Mouse (Mus musculus) kidney, postnatal 10 days (tissue): ENCODE data around the gene Hint1.
A peak's percentile ranks its signal among the peaks of the same experiment; 100 is the strongest.
"Not testable (repeated sequence)": the region's sequence is repeated elsewhere in the genome, so short reads cannot be mapped to it uniquely, and the experiment has no call there.

ENCODE experiments used
- DNase-seq: peaks from one replicate; pipeline ENCODE4 v3.0.0; 2021; ENCODE audit warnings: mixed read lengths

Gene Hint1

DNA sequence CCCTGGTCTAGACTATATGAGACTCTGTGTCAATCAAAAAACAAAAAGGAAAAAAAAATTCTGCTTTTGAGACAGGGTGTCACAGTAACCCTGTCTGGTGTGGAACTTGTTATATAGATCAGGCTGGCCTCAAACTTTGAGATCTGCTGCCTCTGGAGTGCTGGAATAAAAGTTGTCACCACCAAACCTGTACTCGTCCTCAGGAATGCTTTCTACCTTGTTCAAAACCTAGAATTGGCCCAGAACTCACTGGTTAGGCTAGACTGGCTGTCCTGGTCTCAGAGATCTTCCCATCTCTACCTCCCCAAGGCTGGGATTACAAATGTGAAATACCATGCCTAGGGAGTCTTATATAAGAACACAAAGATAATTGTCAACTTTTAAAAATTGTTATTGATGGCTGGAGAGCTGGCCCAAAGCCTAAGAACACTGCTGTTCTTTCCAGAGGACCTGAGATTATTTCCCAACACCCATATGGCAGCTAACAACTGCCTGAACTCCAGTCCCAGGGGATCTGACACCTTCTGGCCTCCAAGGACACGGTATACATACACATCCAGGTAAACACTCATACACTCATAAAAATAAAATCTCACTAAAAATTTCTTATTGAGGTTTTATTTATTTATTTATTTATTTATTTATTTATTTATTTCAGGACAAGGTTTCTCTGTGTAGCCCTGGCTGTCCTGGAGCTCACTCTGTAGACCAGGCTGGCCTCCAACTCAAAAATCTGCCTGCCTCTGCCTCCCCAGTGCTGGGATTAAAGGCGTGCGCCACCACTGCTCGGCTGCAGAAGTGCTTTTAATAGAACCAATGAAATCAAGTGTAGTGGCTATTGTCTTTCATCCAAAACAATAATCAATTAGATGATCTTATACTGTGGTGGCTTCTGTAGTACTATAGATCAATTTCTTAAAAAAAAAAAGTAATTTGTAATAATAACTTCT, 4.4 kb upstream of the Hint1 start:
- no peak for DNase-seq

DNA sequence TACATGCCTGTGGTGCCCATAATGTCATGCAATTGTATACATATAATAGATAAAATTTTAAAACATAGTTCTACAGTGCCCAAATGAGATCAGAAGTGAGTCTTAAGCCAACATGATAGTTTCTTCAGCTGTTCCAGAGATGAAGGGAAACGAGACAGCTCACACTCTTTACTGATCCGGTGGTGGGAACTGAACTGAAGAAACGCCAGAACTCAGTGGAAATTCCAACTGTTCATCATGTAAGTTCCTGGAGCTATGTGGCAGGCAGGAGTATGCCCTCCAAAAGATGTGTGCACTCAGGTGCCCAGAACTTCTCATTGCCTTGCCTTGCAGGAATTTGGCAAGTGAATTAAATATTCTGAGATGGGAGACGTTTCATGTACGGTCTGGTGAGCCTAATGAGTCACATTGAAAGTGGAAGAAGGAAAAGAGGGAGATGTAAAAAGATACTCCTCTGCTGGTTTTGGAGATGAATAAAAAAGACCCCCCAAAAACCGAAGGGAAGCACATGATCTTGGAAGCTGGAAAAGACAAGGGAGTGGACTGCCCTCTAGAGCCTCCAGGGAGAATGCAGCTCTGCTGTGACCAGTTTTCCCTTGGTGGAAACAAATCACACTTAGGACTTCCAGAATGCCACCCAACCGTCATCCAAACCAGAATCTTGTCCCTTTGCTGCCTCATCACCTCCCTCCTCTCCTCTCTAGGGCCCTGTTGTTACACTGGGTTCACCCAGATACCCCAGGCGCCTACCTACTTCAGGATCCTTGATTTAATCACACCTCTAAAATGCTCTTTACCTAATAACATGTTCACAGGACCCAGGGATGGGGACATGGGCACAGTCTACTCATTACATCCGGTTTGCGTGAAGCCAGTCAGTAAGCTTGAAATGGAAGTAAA, 3.3 kb upstream of the Hint1 start:
- peak; percentile 72 for DNase-seq

DNA sequence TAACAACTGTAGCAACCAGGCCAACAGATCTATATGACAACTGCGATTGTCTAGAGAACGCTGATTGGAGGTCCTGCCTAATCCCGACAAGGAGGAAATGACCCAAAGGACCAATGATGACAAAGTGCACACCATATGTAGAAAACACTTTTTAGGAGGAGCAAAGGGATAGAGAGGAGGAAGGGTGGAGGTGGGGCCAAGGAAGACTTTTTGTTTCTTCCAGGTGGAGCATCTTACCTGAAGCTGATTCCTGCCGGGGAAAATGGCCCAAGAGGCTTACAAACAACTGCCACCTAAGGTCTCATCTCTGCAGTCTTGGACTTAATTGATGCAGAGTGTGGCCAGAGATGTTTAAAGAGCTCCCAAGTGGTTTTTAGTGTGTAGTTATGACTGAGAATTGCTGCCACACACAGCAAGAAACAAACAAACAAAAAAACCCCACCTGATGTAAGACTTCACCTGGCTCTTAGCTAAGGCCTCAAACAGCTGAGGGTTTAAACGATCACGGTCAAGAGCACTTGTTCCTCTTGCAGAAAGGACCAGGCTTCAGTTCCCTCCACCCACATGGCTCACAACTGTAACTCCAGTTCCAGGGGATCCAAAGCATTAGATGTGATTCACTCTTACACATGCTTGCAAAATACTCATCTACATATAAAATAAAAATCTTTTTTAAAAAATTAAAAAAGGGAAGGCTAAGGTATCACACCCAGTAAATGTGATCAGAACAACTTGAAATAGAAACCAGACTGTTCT, 675 bp upstream of the Hint1 start:
- no peak for DNase-seq

DNA sequence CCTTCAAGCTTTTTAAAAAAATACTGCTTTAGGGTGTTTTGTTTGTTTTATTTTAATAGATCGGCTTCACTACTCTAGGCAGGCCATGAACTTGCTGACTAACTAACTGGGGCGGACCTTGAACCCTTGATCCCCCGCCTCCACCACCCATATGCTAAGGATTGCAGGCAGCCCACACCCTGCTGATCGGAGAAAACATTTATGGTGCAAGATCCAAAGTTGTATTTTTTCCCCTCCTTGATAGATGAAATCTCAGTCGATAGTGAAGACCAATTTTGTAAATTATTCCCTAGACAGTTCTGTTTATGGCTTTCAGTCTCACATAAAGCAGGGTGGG, 834 bp downstream of the Hint1 start:
- peak; percentile 70 for DNase-seq

DNA sequence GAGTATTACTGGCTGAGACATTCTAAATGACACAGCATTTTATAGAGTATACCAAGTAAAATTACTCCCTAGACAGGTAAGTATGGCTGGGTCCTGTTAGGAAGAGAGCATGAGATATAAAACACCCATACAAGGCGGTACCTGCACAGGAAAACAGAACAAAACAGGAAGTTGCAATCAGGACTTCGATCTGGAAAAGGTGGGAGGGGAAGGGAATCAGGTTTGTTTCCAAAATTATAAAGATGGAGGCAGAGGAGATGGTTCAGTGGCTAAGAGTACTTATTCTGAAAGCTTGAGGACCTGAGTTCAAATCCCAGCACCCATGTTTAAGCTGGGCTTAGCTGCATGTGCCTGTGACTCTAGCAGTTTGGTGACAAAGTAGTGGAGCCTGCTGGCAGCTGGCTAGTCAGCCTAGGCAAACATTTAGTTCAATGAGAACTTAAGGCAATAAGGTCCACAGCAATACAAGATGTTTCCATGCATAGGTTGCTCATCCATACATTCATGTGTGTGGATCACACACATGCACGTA, 1.8 kb downstream of the Hint1 start:
- no peak for DNase-seq

DNA sequence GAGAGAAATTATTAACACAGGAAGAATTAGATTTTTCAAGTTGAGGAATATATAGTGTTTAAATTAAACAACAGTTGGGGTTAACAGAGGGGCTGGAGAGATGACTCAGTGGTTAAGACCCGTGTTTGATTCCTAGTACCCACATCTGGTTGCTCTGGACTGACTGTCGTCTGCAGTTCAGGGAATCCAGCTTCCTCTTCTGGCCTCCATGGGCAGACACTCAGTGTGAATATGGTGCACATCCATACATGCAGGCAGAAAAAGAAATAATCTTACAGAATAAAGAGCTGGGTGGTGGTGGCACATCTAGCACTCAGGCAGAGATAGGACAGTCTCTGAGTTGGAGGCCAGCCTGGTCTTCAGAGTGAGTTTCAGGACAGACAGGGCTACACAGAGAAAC, 2.3 kb downstream of the Hint1 start:
- no peak for DNase-seq

DNA sequence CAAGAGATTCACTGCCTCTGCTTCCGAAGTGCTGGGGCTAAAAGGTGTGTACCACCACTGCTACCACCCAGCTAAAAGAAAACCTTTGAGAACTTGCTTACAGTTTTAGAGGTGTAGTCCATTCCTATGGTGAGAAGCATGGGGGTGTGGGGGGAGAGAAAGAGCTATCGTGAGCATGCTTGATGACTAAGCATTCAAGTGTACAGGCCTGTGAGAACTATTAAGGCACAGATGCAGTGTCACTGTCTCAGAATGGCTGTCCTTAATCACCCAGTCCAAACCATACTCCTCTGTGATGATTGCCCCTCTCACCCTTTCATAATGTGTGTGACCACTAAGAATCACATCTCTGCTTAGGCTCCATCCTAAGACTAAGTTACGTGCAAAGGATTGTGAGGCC, 3.1 kb downstream of the Hint1 start:
- DNase-seq: no peak

DNA sequence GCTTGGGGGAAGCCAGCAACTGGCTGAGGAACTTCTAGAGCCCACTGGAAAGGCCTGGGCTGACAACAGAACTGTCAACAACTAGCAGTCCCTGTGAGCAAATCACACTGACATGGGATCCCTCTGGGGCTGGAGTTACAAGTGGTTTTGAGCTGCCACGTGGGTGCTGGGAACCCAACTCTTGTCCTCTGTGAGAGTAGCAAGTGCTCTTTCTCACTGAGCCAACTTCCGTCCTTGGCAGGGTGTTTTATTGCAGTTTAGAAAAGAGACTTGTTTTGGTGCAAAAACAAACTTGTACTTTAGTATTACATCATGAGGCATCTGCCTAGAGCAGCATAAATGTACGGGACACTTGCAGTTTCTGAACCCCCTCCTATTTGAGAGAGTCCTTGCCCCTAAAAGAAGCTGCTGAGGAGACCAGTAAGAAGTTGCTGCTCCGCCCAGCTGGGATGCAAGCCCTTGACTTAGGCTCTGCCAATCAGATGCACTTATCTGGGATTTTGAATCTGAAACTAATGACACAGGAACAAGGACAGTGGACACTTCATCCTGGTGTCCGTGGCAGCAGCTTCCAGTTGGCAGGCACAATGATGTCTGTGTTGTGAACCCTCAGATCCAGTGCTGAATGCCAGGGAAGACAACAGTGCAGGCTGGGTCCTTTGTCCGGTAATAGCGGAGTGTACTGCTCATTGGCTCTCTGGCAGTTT, 5.8 kb downstream of the Hint1 start:
- no peak for DNase-seq

DNA sequence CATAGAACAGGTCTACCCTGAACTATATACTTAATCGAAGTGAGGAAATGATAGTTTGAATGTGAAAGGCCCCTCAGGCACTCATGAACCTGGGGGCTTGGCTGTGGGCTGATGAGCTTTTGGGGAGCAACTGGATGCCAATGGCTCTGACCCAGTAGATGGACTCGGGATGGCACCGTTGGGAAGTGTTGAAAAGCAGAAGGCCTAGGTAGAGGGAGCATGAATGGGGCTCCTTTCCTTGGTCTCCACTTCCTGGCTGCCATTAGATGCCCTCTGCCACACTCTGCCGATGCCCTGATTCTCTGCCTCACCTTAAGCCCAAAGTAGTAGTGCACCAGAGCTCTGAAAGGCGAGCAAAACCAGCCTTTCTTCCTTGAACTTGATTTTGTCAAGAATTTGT, 9.8 kb downstream of the Hint1 start:
- DNase-seq: no peak

DNA sequence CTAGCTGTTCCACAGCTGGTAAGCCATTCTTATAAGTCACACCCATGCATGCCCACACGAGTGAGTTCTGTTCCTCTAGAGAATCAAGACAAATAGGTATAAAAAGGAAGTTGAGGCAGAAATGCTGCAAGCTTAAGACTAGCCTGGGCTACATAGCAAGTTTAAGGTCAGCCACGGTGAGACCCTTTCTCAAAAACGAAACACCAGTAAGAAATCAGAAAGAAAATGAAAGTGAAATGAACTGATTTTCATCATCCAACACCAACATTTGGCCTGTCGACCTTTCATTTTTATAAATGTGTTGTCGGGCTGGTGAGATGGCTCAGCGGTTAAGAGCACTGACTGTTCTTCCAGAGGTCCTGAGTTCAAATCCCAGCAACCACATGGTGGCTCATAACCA, 12.7 kb downstream of the Hint1 start:
- no peak for DNase-seq

DNA sequence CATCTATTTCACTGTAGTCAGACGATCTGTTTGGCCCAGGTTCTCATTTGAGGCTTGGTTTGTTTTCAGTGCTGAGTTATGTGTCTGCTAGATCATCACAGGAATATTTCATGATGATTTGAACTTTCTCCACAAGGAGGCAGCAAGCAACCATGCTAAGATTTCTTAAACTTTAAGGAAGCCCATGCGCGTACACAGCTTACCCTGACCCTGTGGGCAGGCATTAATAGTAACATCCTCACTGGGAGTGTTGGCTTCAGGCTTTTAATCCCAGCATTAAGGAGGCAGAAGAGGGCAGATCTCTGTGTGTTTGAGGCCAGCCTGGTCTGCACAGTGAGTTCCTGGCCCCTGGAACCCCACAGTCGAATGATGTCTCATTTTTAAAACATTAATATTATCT, 13.3 kb downstream of the Hint1 start:
- DNase-seq: peak; percentile 73

DNA sequence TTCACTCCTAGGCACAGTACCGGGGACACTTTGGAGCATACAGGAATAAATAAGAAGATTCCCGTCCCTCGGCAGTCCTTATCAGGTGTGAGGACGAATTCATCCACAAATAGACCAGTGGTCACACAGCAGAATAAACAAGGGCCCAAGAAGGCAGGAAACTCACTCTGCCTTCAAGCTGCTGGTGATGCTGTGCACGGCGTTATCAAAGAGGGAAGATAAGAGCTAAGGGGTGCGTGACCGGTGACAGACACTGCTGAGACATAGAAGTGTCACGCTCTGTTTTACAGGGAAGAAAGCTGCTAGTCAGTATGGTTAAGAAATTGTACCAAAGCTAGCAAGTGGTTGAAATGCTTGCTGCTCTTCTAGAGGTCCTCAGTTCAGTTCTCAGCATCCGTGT, 13.7 kb downstream of the Hint1 start:
- DNase-seq: no peak

DNA sequence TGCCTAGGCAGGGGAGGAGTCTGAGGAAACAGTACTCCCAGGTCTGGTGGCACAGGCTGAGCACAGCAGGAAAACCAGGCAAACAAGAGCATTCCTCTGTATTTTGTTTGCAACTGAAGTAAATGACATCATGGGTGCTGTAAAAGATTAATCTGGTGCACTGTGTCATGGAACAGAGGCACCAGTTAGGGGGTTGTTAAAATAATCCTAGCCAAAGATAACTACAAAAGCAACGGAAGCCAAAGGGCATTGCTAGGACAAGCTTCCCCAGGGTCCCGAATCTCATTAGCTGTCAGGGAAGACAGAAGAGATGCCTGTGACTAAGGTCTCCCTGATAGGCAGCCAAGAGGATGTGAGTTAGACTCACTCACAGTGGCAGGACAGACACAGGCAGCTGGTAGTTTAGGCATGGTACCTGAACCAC, 14.9 kb downstream of the Hint1 start:
- peak; percentile 52 for DNase-seq

DNA sequence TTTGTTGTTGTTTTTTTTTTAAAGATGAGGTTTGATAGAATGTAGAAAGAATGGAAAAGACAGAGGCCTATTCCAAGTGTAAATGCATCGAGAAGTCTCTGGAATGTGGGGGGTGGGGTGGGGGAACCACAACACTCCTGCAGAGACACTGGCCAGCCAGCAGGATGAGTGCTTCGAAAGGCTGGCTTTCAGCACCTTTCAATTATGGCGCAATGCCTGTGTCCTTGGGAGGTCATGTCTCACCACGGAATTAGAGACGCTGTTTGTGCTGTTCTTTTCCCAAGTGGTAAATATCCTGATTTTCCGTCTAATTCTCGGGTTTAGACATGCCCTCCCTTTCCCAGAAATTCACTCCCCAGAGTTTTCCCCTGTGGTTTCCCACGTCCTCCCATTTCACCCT, 16.5 kb downstream of the Hint1 start:
- peak; percentile 72 for DNase-seq

DNA sequence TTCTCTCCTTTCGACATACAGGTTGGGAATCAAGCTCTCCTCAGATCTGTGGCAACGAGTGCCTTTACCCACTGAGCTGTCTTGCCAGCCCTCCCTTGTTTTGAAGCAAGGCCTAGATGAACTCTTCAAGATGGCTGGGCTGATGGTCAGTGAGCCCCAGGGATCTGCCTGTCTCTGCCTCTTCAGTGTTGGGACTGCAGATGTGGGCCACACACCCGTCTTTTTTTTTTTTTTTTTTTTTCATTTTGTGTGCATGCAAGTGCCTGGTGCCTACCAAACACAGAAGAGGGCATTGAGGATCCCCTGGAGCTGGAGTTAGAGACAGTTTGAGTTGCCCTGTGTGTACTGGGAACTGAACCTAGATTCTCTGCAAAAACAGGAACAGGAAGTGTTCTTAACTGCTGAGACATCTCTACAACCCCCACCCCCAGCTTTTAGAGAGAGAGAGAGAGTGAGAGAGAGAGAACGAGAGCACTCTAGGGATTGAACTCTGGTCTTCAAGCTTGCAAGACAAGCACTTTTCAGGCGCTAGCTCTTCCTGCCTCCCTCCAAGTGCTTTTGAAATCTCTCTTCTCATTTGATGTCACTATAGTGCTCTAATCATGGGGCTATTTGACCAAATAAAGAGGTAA, 18.1 kb downstream of the Hint1 start:
- no peak for DNase-seq

DNA sequence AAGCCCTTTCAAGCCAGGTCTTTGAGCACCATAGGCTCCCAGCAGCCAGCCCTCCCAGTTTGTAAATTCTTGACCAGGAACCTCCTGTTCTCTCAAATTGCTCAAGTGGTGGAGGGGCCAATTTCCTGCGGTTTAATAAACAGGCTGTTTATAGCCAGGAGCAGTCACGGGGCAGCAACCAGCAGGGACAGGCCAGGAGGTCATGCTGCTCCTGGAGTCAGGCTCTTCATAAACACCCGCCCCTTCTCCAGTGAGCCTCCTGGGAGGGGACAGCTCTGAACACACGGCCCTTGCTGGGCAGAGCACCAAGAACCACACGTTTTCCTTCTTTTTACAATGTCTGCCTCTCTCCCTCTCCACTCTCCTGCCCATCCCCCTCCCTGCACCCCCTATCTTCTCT, 18.8 kb downstream of the Hint1 start:
- peak; percentile 80 for DNase-seq

DNA sequence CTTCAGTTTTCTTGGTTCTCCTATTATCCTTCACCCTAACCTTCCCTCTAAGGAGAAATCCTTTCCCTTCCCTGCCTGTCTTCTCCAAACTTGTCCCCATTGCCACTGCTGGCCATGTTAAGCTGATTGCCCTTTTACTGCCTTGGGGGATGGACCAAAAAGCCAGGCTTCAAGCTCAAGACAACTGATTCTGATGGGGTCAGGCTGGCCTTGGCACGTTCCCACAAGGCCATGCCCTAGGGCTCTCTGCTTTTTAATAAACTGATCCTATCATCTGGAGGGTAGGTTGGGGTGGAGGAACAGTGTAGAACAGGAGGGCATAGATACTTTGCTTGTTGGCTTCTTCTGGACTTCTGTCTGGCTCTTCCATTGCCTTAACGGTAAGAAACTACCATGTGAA, 19.2 kb downstream of the Hint1 start:
- no peak for DNase-seq

DNA sequence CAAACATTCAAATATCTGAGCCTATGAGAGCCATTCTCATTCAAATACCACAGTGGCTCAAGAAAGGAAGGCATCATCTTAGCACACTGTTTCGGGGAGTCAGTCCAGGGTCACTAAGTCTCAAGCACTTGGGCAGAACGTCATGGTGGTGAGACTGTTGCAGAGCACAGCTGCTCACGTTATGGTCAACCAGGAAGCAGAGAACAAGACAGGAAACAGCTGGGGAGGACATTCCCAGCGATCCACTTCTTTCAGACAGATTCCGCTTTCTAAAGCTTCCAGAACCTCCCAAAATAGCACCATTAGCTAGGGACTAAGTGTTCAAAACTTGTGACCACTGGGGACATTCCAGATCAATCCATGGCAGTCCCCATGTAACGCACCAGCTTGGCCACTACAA, 21.7 kb downstream of the Hint1 start:
- no peak for DNase-seq

DNA sequence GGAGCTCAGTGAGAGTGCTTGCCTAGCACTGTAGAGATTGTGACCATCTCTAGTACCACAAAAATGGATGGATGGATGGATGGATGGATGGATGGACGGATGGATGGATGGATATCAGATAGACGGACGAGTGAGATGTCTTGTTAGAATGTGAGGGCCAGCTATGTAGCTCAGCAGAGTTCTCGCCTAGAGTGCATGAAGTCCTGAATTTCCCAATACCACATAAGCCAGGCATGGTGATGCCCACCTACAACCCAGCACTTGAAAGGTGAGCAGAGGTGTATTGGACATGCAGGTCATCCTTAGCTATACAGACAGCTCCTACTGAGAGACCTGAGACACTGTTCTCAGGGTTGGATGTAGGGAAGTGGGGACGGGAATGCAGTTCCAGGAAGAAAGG, 25.2 kb downstream of the Hint1 start:
- no peak for DNase-seq

DNA sequence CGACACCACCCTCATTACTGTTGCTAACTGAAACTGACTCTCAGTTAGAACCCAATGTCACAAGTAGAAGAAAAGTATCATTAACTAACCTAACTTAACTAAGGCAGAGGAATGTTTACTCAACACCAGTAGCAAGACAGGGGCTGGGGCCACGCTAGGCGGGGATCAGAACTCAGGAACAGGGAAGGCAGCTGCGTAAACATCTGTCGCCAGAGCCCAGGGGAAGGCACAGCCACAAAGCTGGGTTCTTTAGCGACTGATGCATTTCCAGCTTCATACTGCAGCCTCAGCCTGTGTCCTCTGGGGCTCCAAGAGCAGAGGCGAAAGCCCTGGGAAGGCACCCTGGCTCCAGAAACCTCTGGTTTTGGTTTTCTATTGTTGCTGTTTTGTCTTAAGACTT, 25.9 kb downstream of the Hint1 start:
- DNase-seq: no peak

DNA sequence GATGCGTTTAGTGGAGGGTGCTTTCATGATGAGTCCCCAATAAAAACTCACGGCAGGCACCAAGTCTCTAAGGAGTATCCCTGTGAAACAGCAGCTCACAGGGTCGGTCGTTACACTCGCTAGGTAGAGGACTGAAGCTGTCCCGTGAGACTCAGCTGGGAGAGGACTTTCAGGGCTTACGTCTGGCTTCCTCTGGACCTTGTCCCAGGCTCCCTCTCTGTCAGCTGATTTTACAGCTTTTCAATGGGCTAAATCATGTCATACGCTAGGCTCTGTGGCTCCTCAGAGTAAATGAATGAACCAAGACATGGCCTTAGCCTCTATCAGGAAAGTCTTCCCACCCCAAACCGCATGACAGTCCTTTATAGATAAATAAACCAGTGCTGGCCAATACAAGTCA, 28.4 kb downstream of the Hint1 start:
- peak; percentile 55 for DNase-seq

DNA sequence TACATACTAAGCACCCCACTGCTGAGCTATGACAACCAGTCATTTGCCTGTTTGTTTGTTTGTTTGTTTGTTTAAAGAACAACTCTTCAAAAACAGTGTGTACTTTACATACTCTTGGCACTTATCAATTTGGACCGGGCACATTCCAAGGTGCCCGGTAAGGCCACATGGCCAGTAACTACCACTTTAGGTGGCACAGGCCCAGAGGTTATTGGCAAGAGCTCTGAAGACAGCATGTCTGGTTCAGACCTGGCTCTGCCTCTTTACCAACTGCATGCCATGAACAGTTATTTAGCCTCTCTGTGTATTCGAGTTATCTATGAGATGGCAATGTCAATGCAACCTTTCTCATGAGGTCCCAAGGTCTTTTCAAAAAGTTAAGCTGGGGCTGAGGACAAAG, 30.5 kb downstream of the Hint1 start:
- DNase-seq: not testable (repeated sequence)
